Comparison of ENCODE assay signal across 8 mouse cellular contexts in the genomic region with DNA sequence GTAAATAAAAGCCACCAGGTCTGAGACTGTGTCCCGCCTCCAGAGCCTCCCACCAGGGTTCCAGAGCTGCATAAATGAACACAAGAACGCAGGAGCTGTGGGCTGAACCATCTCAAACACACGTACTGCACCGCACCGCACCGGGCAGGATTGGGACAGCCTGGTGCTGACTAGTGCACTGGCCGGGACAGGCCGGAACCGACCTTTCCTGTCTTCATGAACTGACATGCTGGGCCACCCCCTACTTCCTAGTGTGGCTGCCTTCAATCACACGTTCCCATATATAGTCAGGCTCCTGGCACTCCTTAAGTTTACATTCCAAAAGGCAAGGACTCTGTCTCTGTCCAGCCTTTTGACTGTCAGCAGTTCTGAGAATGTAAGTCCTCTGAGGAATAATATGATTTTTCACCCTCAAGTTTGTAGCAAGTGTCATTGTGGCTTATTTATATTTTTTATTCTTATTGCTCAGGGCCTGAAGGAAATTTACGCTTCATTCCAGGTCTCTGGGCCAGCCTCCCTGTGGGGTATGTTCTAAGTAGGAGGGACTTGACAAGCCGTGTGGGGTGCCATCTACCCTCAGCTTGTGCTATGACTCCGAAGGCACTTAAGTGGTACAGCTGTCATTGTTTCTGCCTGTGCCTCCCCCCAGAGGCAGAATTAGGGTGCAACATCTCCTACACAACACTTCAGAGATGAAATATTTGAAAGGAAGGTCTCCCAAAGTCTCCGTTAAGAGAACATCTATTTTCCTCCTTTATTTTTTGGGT. TPM values are rescaled to one million over a fixed set of nuclear protein-coding genes. Genes with fewer than 3 reads are reported as not detected.
DNase-seq lines count a peak whose midpoint lies in the region; ATAC-seq and TF ChIP-seq lines count a peak whose summit lies in the region.

No protein-coding gene starts in this region.

- 0 out of 2 replicates have a peak overlapping the region, but pooled peaks have one; percentile 27 for H3K9ac ChIP-seq in embryonic facial prominence, embryonic 13.5 days
- H3K9ac ChIP-seq in intestine, embryonic 15.5 days = no peak overlapping the region
- no peak overlapping the region for H3K9ac ChIP-seq in liver, embryonic 13.5 days

- peak overlapping the region; percentile 44; the same call in 1 of the 2 replicates for H3K4me2 ChIP-seq in embryonic facial prominence, embryonic 13.5 days
- H3K4me2 ChIP-seq in intestine, embryonic 15.5 days (replicated peaks) = peak overlapping the region; percentile 27; the same call in 1 of the 2 replicates
- no peak overlapping the region for H3K4me2 ChIP-seq in liver, embryonic 13.5 days

- H3K4me1 ChIP-seq in embryonic facial prominence, embryonic 13.5 days = peaks cover 82% of the 10 kb centered on the region
- peaks cover 42% of the 10 kb centered on the region for H3K4me1 ChIP-seq in intestine, embryonic 15.5 days (replicated peaks)
- peaks cover 56% of the 10 kb centered on the region for H3K4me1 ChIP-seq in liver, embryonic 13.5 days (replicated peaks)

- DNase-seq in left cerebral cortex, adult 2 months (ENCODE audit: extremely low spot score in 1 of 2, low spot score in 2 of 2) = no peak
- no peak for DNase-seq in left cerebral cortex, postnatal 36 days (ENCODE audit: low spot score in 2 of 2)
- no peak for DNase-seq in liver, embryonic 13.5 days
- DNase-seq in spleen, adult 18-20 months = no peak
- no peak for DNase-seq in thymus, postnatal 4 days
- no peak for DNase-seq in gastrocnemius, postnatal 4 days (ENCODE audit: low spot score in 2 of 2)

- peak; percentile 49 for TF ChIP-seq CTCF in left cerebral cortex, adult 2 months (IDR thresholded peaks at IDR 0.05)

- H3K27ac ChIP-seq in left cerebral cortex, adult 2 months = peak overlapping the region; percentile 82
- peak overlapping the region; percentile 98 for H3K27ac ChIP-seq in embryonic facial prominence, embryonic 13.5 days
- H3K27ac ChIP-seq in intestine, embryonic 15.5 days = peak overlapping the region; percentile 96
- H3K27ac ChIP-seq in liver, embryonic 13.5 days = peak overlapping the region; percentile 57

- no peaks in the 10 kb centered on the region for H3K9me3 ChIP-seq in embryonic facial prominence, embryonic 13.5 days
- H3K9me3 ChIP-seq in intestine, embryonic 15.5 days = no peaks in the 10 kb centered on the region
- no peaks in the 10 kb centered on the region for H3K9me3 ChIP-seq in liver, embryonic 13.5 days (replicated peaks)

- no peak overlapping the region for H3K4me3 ChIP-seq in left cerebral cortex, adult 2 months
- H3K4me3 ChIP-seq in embryonic facial prominence, embryonic 13.5 days = no peak overlapping the region
- H3K4me3 ChIP-seq in intestine, embryonic 15.5 days (replicated peaks) = no peak overlapping the region
- H3K4me3 ChIP-seq in liver, embryonic 13.5 days (replicated peaks) = no peak overlapping the region

- intact Hi-C loops in left cerebral cortex, adult 2 months (cut with DNase I) = loop anchor here (5.0 kb wide), 2 partner anchors 45 to 65 kb away; partner anchors contain the start of genes Cramp1l and Ift140
- intact Hi-C loops in left cerebral cortex, postnatal 36 days (cut with DNase I) = loop anchor here (5.0 kb wide), 1 partner anchor 40 kb away; no protein-coding TSS in a partner anchor

- ATAC-seq in embryonic facial prominence, embryonic 13.5 days (ENCODE audit: insufficient number of reproducible peaks, insufficient read depth, low FRiP score, low TSS enrichment, low read depth) = no peak
- peak; percentile 51 for ATAC-seq in intestine, embryonic 15.5 days
- ATAC-seq in liver, embryonic 13.5 days (ENCODE audit: low read depth) = no peak

- 39% methylated on average over 14 of the region's 14 CpGs for WGBS in embryonic facial prominence, embryonic 13.5 days
- WGBS in intestine, embryonic 15.5 days = 40% methylated on average over 14 of the region's 14 CpGs
- WGBS in liver, embryonic 13.5 days (ENCODE audit: insufficient replicate concordance) = 36% methylated on average over 14 of the region's 14 CpGs

- no peaks in the 10 kb centered on the region for H3K36me3 ChIP-seq in embryonic facial prominence, embryonic 13.5 days
- H3K36me3 ChIP-seq in intestine, embryonic 15.5 days = no peaks in the 10 kb centered on the region
- no peaks in the 10 kb centered on the region for H3K36me3 ChIP-seq in liver, embryonic 13.5 days

- H3K27me3 ChIP-seq in embryonic facial prominence, embryonic 13.5 days = no peaks in the 10 kb centered on the region
- no peaks in the 10 kb centered on the region for H3K27me3 ChIP-seq in intestine, embryonic 15.5 days (replicated peaks)
- H3K27me3 ChIP-seq in liver, embryonic 13.5 days = no peaks in the 10 kb centered on the region

RNA-seq across cellular contexts. Expression of gene Tmem204, which starts 1.1 kb away (rescaled TPM):
- 10 to 100 TPM in 1 of 2 experiments, 1 to 10 TPM in 1; 9.5 to 11.1 TPM for total RNA-seq in left cerebral cortex, adult 2 months (2021)
- total RNA-seq in left cerebral cortex, postnatal 36 days (2021) = 10 to 100 TPM in 1 of 2 experiments, 1 to 10 TPM in 1; 9.1 to 10.3 TPM
- polyA plus RNA-seq in embryonic facial prominence, embryonic 13.5 days (2015; fragmentation: Nextera tagmentation; extraction: Ambion mirVana) = 15.2 and 18.4 TPM in 2 replicates
- 22.8 and 23.2 TPM in 2 replicates for polyA plus RNA-seq in intestine, embryonic 15.5 days (2015; fragmentation: Nextera tagmentation; extraction: Ambion mirVana)
- polyA plus RNA-seq in liver, embryonic 13.5 days (2015; fragmentation: Nextera tagmentation; extraction: Ambion mirVana) = 5.2 and 5.6 TPM in 2 replicates
- 10 to 100 TPM; 14.6 to 19.9 TPM for total RNA-seq in gastrocnemius, postnatal 4 days (2021)

RNA-seq across cellular contexts. Expression of gene Telo2, which starts 33.5 kb away (rescaled TPM):
- 10 to 100 TPM; 25.8 to 30.7 TPM for total RNA-seq in left cerebral cortex, adult 2 months (2021)
- total RNA-seq in left cerebral cortex, postnatal 36 days (2021) = 10 to 100 TPM; 24.3 to 30.0 TPM
- polyA plus RNA-seq in embryonic facial prominence, embryonic 13.5 days (2015; fragmentation: Nextera tagmentation; extraction: Ambion mirVana) = 48.1 and 53.5 TPM in 2 replicates
- 34.0 and 39.3 TPM in 2 replicates for polyA plus RNA-seq in intestine, embryonic 15.5 days (2015; fragmentation: Nextera tagmentation; extraction: Ambion mirVana)
- polyA plus RNA-seq in liver, embryonic 13.5 days (2015; fragmentation: Nextera tagmentation; extraction: Ambion mirVana) = 16.3 and 18.2 TPM in 2 replicates
- 10 to 100 TPM; 23.5 to 27.8 TPM for total RNA-seq in gastrocnemius, postnatal 4 days (2021)

RNA-seq across cellular contexts. Expression of gene Ptx4, which starts 38.3 kb away (rescaled TPM):
- under 1 TPM; 0.33 to 0.63 TPM for total RNA-seq in left cerebral cortex, adult 2 months (2021)
- total RNA-seq in left cerebral cortex, postnatal 36 days (2021) = under 1 TPM; 0.67 to 0.91 TPM
- 0.83 and 1.2 TPM in 2 replicates for polyA plus RNA-seq in embryonic facial prominence, embryonic 13.5 days (2015; fragmentation: Nextera tagmentation; extraction: Ambion mirVana)
- polyA plus RNA-seq in intestine, embryonic 15.5 days (2015; fragmentation: Nextera tagmentation; extraction: Ambion mirVana) = 0.15 and 0.25 TPM in 2 replicates
- 0.09 TPM in 1 of 2 replicates, not detected in the other for polyA plus RNA-seq in liver, embryonic 13.5 days (2015; fragmentation: Nextera tagmentation; extraction: Ambion mirVana)
- 10 to 100 TPM in 1 of 2 experiments, 1 to 10 TPM in 1; 6.0 to 12.6 TPM for total RNA-seq in gastrocnemius, postnatal 4 days (2021)

RNA-seq across cellular contexts. Expression of gene Clcn7, which starts 50.9 kb away (rescaled TPM):
- 10 to 100 TPM; 48.5 to 53.9 TPM for total RNA-seq in left cerebral cortex, adult 2 months (2021)
- total RNA-seq in left cerebral cortex, postnatal 36 days (2021) = 10 to 100 TPM; 49.9 to 55.2 TPM
- polyA plus RNA-seq in embryonic facial prominence, embryonic 13.5 days (2015; fragmentation: Nextera tagmentation; extraction: Ambion mirVana) = 26.0 and 27.8 TPM in 2 replicates
- polyA plus RNA-seq in intestine, embryonic 15.5 days (2015; fragmentation: Nextera tagmentation; extraction: Ambion mirVana) = 20.3 and 20.4 TPM in 2 replicates
- 9.1 and 12.8 TPM in 2 replicates for polyA plus RNA-seq in liver, embryonic 13.5 days (2015; fragmentation: Nextera tagmentation; extraction: Ambion mirVana)
- total RNA-seq in gastrocnemius, postnatal 4 days (2021) = 10 to 100 TPM; 23.0 to 25.0 TPM
